Mouse (Mus musculus) intestine, postnatal 0 days (tissue): Measurements from ENCODE around the gene Pdk2. TPM values are rescaled to one million over a fixed set of nuclear protein-coding genes. Genes with fewer than 3 reads are reported as not detected.
A peak's percentile ranks its signal among the peaks of the same experiment; 100 is the strongest.

ENCODE experiments used
- ATAC-seq: fragments of 200-750 bp; cut with Nextera tagmentation; 2 replicates; pipeline ENCODE4 v1.8.0; 2017; ENCODE audit warnings: mild to moderate bottlenecking, moderate TSS enrichment, moderate library complexity
- H3K27ac ChIP-seq: fragments of 300-500 bp; sonication (generic); 2 replicates; pipeline ENCODE4 v1.5.1; 2014; ENCODE audit warnings: mild to moderate bottlenecking, low read depth, low read length, moderate library complexity
- H3K27me3 ChIP-seq: fragments of 300-500 bp; sonication (generic); replicated peaks from 2 replicates; pipeline ENCODE4 v1.6.1; 2014; ENCODE audit warnings: low read length, mixed read lengths; ENCODE audit not compliant: control insufficient read depth, insufficient read depth
- H3K36me3 ChIP-seq: fragments of 300-500 bp; sonication (generic); 2 replicates; pipeline ENCODE4 v1.6.1; 2014; ENCODE audit warnings: mild to moderate bottlenecking, moderate library complexity; ENCODE audit not compliant: control insufficient read depth, insufficient read depth
- H3K4me1 ChIP-seq: fragments of 300-500 bp; sonication (generic); replicated peaks from 2 replicates; pipeline ENCODE4 v1.6.1; 2014; ENCODE audit warnings: antibody characterized with exemption, low read length, mixed read lengths; ENCODE audit not compliant: control insufficient read depth, insufficient read depth
- H3K4me2 ChIP-seq: fragments of 300-500 bp; sonication (generic); replicated peaks from 2 replicates; pipeline ENCODE4 v1.6.1; 2014; ENCODE audit warnings: low read depth, mild to moderate bottlenecking, moderate library complexity
- H3K4me3 ChIP-seq: fragments of 300-500 bp; sonication (generic); 2 replicates; pipeline ENCODE4 v1.5.1; 2014; ENCODE audit warnings: low read depth, low read length
- H3K9ac ChIP-seq: fragments of 300-500 bp; sonication (generic); 2 replicates; pipeline ENCODE4 v1.6.1; 2014; ENCODE audit warnings: mild to moderate bottlenecking, low read depth, low read length
- H3K9me3 ChIP-seq: fragments of 300-500 bp; sonication (generic); 2 replicates; pipeline ENCODE4 v1.6.1; 2016; ENCODE audit warnings: mixed run types; ENCODE audit not compliant: control insufficient read depth
- CTCF ChIP-seq: sonication (generic); IDR thresholded peaks from 2 replicates; pipeline ENCODE4 v1.5.1; 2016; ENCODE audit warnings: low read depth, mild to moderate bottlenecking, control low read depth, antibody characterized with exemption, moderate library complexity
- WGBS: fragments of 180-500 bp; shearing (Covaris S2); extraction: QIAGEN DNeasy Blood & Tissue Kit; methylation state at CpG from one replicate; pipeline ENCODE4 v1.1.7; 2014; 5-methylcytosine and 5-hydroxymethylcytosine counted together
- polyA plus RNA-seq: library from polyadenylated mRNA; unstranded; fragments of >200 nt; fragmentation: Nextera tagmentation; extraction: Ambion mirVana; gene quantifications from 2 replicates; pipeline ENCODE4 v1.2.1, GENCODE M21; 2015

Pdk2 gene
- polyA plus RNA-seq, 1 experiment from 2014 or later, result 57.4 TPM

- Histone ChIP-seq H3K27me3 (no peaks in the 10 kb centered on the region), H3K9ac (peak overlapping the region; percentile 34; the same call in 1 of the 2 replicates), H3K4me1 (peaks cover 19% of the 10 kb centered on the region), H3K4me2 (peak overlapping the region; percentile 94), H3K27ac (peak overlapping the region; percentile 64), H3K4me3 (peak overlapping the region; percentile 44), H3K36me3 (no peaks in the 10 kb centered on the region), H3K9me3 (no peaks in the 10 kb centered on the region)
- ATAC-seq, result peak; percentile 29; the same call in 1 of the 2 replicates
- WGBS, result 1% methylated on average over 12 of the region's 12 CpGs
- peak; percentile 25; the same call in 1 of the 2 replicates for TF ChIP-seq CTCF
These were observed 51.6 kb downstream of the Pdk2 start for GRCm38 (mm10) chr11:94989562-94990017.

GRCm38 (mm10) chr11:94988780-94989561 lies 52.2 kb downstream of the Pdk2 start:
- Histone ChIP-seq H3K36me3 (no peaks in the 10 kb centered on the region), H3K4me2 (peak overlapping the region; percentile 94), H3K4me1 (peaks cover 13% of the 10 kb centered on the region), H3K27me3 (no peaks in the 10 kb centered on the region), H3K9me3 (no peaks in the 10 kb centered on the region), H3K27ac (peak overlapping the region; percentile 64), H3K9ac (peak overlapping the region; percentile 34; the same call in 1 of the 2 replicates), H3K4me3 (peak overlapping the region; percentile 44)
- WGBS, result 31% methylated on average over 10 of the region's 10 CpGs
- ATAC-seq, result no peak
- TF ChIP-seq CTCF, result no peak

- Histone ChIP-seq H3K27me3 (no peaks in the 10 kb centered on the region), H3K27ac (no peak overlapping the region), H3K9ac (no peak overlapping the region), H3K36me3 (no peaks in the 10 kb centered on the region), H3K4me2 (no peak overlapping the region), H3K4me1 (peaks cover 6% of the 10 kb centered on the region), H3K4me3 (no peak overlapping the region), H3K9me3 (no peaks in the 10 kb centered on the region)
- TF ChIP-seq CTCF, result no peak
- WGBS, result 79% methylated on average over 8 of the region's 8 CpGs
- ATAC-seq, result no peak
These were observed 53.3 kb downstream of the Pdk2 start for GRCm38 (mm10) chr11:94987851-94988250.

GRCm38 (mm10) chr11:94987341-94987740 lies 53.8 kb downstream of the Pdk2 start:
- Histone ChIP-seq H3K9ac (no peak overlapping the region), H3K36me3 (no peaks in the 10 kb centered on the region), H3K4me3 (no peak overlapping the region), H3K4me1 (peaks cover 6% of the 10 kb centered on the region), H3K4me2 (no peak overlapping the region), H3K9me3 (no peaks in the 10 kb centered on the region), H3K27me3 (no peaks in the 10 kb centered on the region), H3K27ac (no peak overlapping the region)
- ATAC-seq, result no peak
- WGBS, result 45% methylated on average over 6 of the region's 6 CpGs
- TF ChIP-seq CTCF, result no peak

GRCm38 (mm10) chr11:94986435-94986834 lies 54.7 kb downstream of the Pdk2 start:
- ATAC-seq, result no peak
- no peaks in the 10 kb centered on the region for H3K27me3 ChIP-seq
- no peaks in the 10 kb centered on the region for H3K36me3 ChIP-seq
- WGBS, result 69% methylated on average over 2 of the region's 2 CpGs
- H3K9me3 ChIP-seq, result no peaks in the 10 kb centered on the region
- H3K9ac ChIP-seq, result no peak overlapping the region
- no peak overlapping the region for H3K27ac ChIP-seq
- no peak for TF ChIP-seq CTCF
- H3K4me3 ChIP-seq, result no peak overlapping the region
- peaks cover 6% of the 10 kb centered on the region for H3K4me1 ChIP-seq
- no peak overlapping the region for H3K4me2 ChIP-seq

- no peak overlapping the region for H3K4me2 ChIP-seq
- no peak for ATAC-seq
- H3K27me3 ChIP-seq, result no peaks in the 10 kb centered on the region
- H3K9me3 ChIP-seq, result no peaks in the 10 kb centered on the region
- H3K4me1 ChIP-seq, result peaks cover 6% of the 10 kb centered on the region
- no peak overlapping the region for H3K9ac ChIP-seq
- no peak overlapping the region for H3K27ac ChIP-seq
- no peak for TF ChIP-seq CTCF
- no peaks in the 10 kb centered on the region for H3K36me3 ChIP-seq
- 75% methylated on average over 5 of the region's 5 CpGs for WGBS
- H3K4me3 ChIP-seq, result no peak overlapping the region
These were observed 55.3 kb downstream of the Pdk2 start for GRCm38 (mm10) chr11:94985822-94986221.
